ENCODE assay signal across 7 mouse cellular contexts in genomic region chr1:42697756-42698583, GRCm38 (mm10). TPM values are rescaled to one million over a fixed set of nuclear protein-coding genes. Genes with fewer than 3 reads are reported as not detected.
DNase-seq lines count a peak whose midpoint lies in the region; ATAC-seq and TF ChIP-seq lines count a peak whose summit lies in the region.

No protein-coding gene starts in this region.

- no peak for DNase-seq in lung, postnatal 36 days
- DNase-seq in embryonic facial prominence, embryonic 10.5 days (ENCODE audit: low spot score), result peak; percentile 72
- no peak for DNase-seq in limb, embryonic 14.5 days (ENCODE audit: low spot score)
- DNase-seq in spleen, postnatal 4 days (ENCODE audit: low spot score in 2 of 2), result no peak

- H3K4me1 ChIP-seq in lung, embryonic 16.5 days (replicated peaks; ENCODE audit: control insufficient read depth, insufficient read depth, low read length), result peaks cover 39% of the 10 kb centered on the region
- peaks cover 40% of the 10 kb centered on the region for H3K4me1 ChIP-seq in embryonic facial prominence, embryonic 10.5 days
- H3K4me1 ChIP-seq in hindbrain, embryonic 13.5 days (replicated peaks), result peaks cover 9% of the 10 kb centered on the region
- peaks cover 22% of the 10 kb centered on the region for H3K4me1 ChIP-seq in limb, embryonic 14.5 days (ENCODE audit: control insufficient read depth, insufficient read depth, low read length)
- H3K4me1 ChIP-seq in stomach, embryonic 14.5 days (ENCODE audit: control insufficient read depth, insufficient read depth, low read length), result peaks cover 29% of the 10 kb centered on the region

- peaks cover 75% of the 10 kb centered on the region for H3K27me3 ChIP-seq in lung, embryonic 16.5 days (ENCODE audit: control insufficient read depth, insufficient read depth, low read depth, low read length)
- H3K27me3 ChIP-seq in embryonic facial prominence, embryonic 10.5 days (replicated peaks; ENCODE audit: low read depth, poor library complexity, severe bottlenecking), result peaks cover 96% of the 10 kb centered on the region
- H3K27me3 ChIP-seq in hindbrain, embryonic 13.5 days, result no peaks in the 10 kb centered on the region
- H3K27me3 ChIP-seq in limb, embryonic 14.5 days (ENCODE audit: control insufficient read depth, insufficient read depth, low read length), result peaks cover 88% of the 10 kb centered on the region
- peaks cover 60% of the 10 kb centered on the region for H3K27me3 ChIP-seq in stomach, embryonic 14.5 days (ENCODE audit: control insufficient read depth, insufficient read depth, low read length)

- no peak for ATAC-seq in lung, embryonic 16.5 days (ENCODE audit: low read depth)
- ATAC-seq in hindbrain, embryonic 13.5 days (ENCODE audit: low FRiP score), result no peak
- no peak for ATAC-seq in limb, embryonic 14.5 days (ENCODE audit: low FRiP score, low read depth)
- no peak for ATAC-seq in stomach, embryonic 14.5 days (ENCODE audit: insufficient number of reproducible peaks, insufficient read depth, low FRiP score, low read depth)

- 1% methylated on average over 60 of the region's 80 CpGs for WGBS in lung, embryonic 16.5 days
- under 1% methylated on average over 80 of the region's 80 CpGs for WGBS in embryonic facial prominence, embryonic 10.5 days
- under 1% methylated on average over 77 of the region's 80 CpGs for WGBS in hindbrain, embryonic 13.5 days
- WGBS in limb, embryonic 14.5 days, result under 1% methylated on average over 57 of the region's 80 CpGs
- WGBS in stomach, embryonic 14.5 days, result under 1% methylated on average over 80 of the region's 80 CpGs

- no peaks in the 10 kb centered on the region for H3K36me3 ChIP-seq in lung, embryonic 16.5 days (ENCODE audit: control insufficient read depth, insufficient read depth, low read length)
- H3K36me3 ChIP-seq in embryonic facial prominence, embryonic 10.5 days (replicated peaks), result peaks cover 22% of the 10 kb centered on the region
- H3K36me3 ChIP-seq in hindbrain, embryonic 13.5 days, result peaks cover 20% of the 10 kb centered on the region
- no peaks in the 10 kb centered on the region for H3K36me3 ChIP-seq in limb, embryonic 14.5 days (ENCODE audit: control insufficient read depth, insufficient read depth, low read length)
- H3K36me3 ChIP-seq in stomach, embryonic 14.5 days (ENCODE audit: control insufficient read depth, insufficient read depth, low read length), result no peaks in the 10 kb centered on the region

- H3K9ac ChIP-seq in lung, embryonic 16.5 days (ENCODE audit: low read length), result peak overlapping the region; percentile 53; the same call in 1 of the 2 replicates
- peak overlapping the region; percentile 99 for H3K9ac ChIP-seq in hindbrain, embryonic 13.5 days
- peak overlapping the region; percentile 57 for H3K9ac ChIP-seq in limb, embryonic 14.5 days (ENCODE audit: low read depth, low read length, severe bottlenecking)
- no peak overlapping the region for H3K9ac ChIP-seq in stomach, embryonic 14.5 days (replicated peaks; ENCODE audit: low read depth, low read length)

- H3K9me3 ChIP-seq in lung, embryonic 16.5 days (ENCODE audit: control insufficient read depth, low read length), result no peaks in the 10 kb centered on the region
- H3K9me3 ChIP-seq in embryonic facial prominence, embryonic 10.5 days, result no peaks in the 10 kb centered on the region
- H3K9me3 ChIP-seq in hindbrain, embryonic 13.5 days, result no peaks in the 10 kb centered on the region
- H3K9me3 ChIP-seq in limb, embryonic 14.5 days (ENCODE audit: control insufficient read depth, low read length), result no peaks in the 10 kb centered on the region
- H3K9me3 ChIP-seq in stomach, embryonic 14.5 days (ENCODE audit: control insufficient read depth, low read depth, low read length), result no peaks in the 10 kb centered on the region

- TF ChIP-seq POLR2A in limb, embryonic 14.5 days (IDR thresholded peaks at IDR 0.05; ENCODE audit: borderline replicate concordance, extremely low read depth, insufficient read depth, insufficient read length), result no peak

- H3K4me2 ChIP-seq in lung, embryonic 16.5 days (ENCODE audit: low read depth, low read length), result peak overlapping the region; percentile 85
- H3K4me2 ChIP-seq in hindbrain, embryonic 13.5 days, result peak overlapping the region; percentile 95
- peak overlapping the region; percentile 79 for H3K4me2 ChIP-seq in limb, embryonic 14.5 days (replicated peaks; ENCODE audit: low read depth, low read length, severe bottlenecking)
- H3K4me2 ChIP-seq in stomach, embryonic 14.5 days (replicated peaks; ENCODE audit: low read depth, low read length), result peak overlapping the region; percentile 60

- H3K27ac ChIP-seq in lung, embryonic 16.5 days (ENCODE audit: low read length), result no peak overlapping the region
- H3K27ac ChIP-seq in embryonic facial prominence, embryonic 10.5 days (replicated peaks), result peak overlapping the region; percentile 91
- peak overlapping the region; percentile 99 for H3K27ac ChIP-seq in hindbrain, embryonic 13.5 days
- H3K27ac ChIP-seq in limb, embryonic 14.5 days (replicated peaks; ENCODE audit: low read depth, low read length), result no peak overlapping the region
- H3K27ac ChIP-seq in stomach, embryonic 14.5 days (ENCODE audit: low read length), result no peak overlapping the region

- peak overlapping the region; percentile 54 for H3K4me3 ChIP-seq in lung, embryonic 16.5 days (ENCODE audit: low read length)
- H3K4me3 ChIP-seq in embryonic facial prominence, embryonic 10.5 days, result peak overlapping the region; percentile 74
- peak overlapping the region; percentile 80 for H3K4me3 ChIP-seq in hindbrain, embryonic 13.5 days
- peak overlapping the region; percentile 45 for H3K4me3 ChIP-seq in limb, embryonic 14.5 days (replicated peaks; ENCODE audit: low read length)
- peak overlapping the region; percentile 32 for H3K4me3 ChIP-seq in stomach, embryonic 14.5 days (ENCODE audit: low read depth, low read length)

RNA-seq across cellular contexts. Expression of gene Pou3f3, which starts 2.4 kb away (rescaled TPM):
- 0.10 and 0.14 TPM in 2 replicates for polyA plus RNA-seq in lung, embryonic 16.5 days (2015; fragmentation: Nextera tagmentation; extraction: Ambion mirVana)
- 6.8 and 7.5 TPM in 2 replicates for polyA plus RNA-seq in embryonic facial prominence, embryonic 10.5 days (2016; fragmentation: Nextera tagmentation; extraction: Ambion mirVana)
- 17.4 and 18.2 TPM in 2 replicates for polyA plus RNA-seq in hindbrain, embryonic 13.5 days (2015; fragmentation: Nextera tagmentation; extraction: Ambion mirVana)
- 3.2 and 4.0 TPM in 2 replicates for polyA plus RNA-seq in limb, embryonic 14.5 days (2012; rRNA removed)
- polyA plus RNA-seq in limb, embryonic 14.5 days (2014; fragmentation: Nextera tagmentation; extraction: Ambion mirVana), result 0.77 and 0.90 TPM in 2 replicates
- 0.04 TPM in 1 of 2 replicates, not detected in the other for polyA plus RNA-seq in stomach, embryonic 14.5 days (2014; fragmentation: Nextera tagmentation; extraction: Ambion mirVana)

Comparison
In these comparisons a context has a peak if more than half of its experiments do, and no peak if none do; other contexts are left out.
1. H3K27ac ChIP-seq: peak in embryonic facial prominence, embryonic 10.5 days (single experiment) and hindbrain, embryonic 13.5 days (single experiment); none in lung, embryonic 16.5 days (single experiment), limb, embryonic 14.5 days (single experiment) and stomach, embryonic 14.5 days (single experiment).
2. Peak in every context shown above with its lines, with median percentiles within 50 percentile points of each other: H3K4me2 ChIP-seq and H3K4me3 ChIP-seq.